Mouse (Mus musculus) layer of hippocampus, postnatal 36 days (tissue): ENCODE measurements around the gene Rusc2. TPM values are rescaled to one million over a fixed set of nuclear protein-coding genes. Genes with fewer than 3 reads are reported as not detected.

Source experiments
- DNase-seq, 2 experiments: peaks; one replicate each; pipeline ENCODE4 v3.0.0; 2022
- total RNA-seq, 2 experiments: library from RNA; stranded (reverse); gene quantifications; 2 replicates each; pipeline ENCODE4 v1.2.3; 2021

Gene Rusc2
- total RNA-seq, 2 experiments from 2014 or later = 104 to 120 TPM

- DNase-seq = no peak
Observed at GRCm38 (mm10) chr4:43447251-43447650, 65.5 kb downstream of the Rusc2 start.

GRCm38 (mm10) chr4:43448554-43448953, 66.8 kb downstream of the Rusc2 start:
- DNase-seq = no peak

- no peak for DNase-seq
Observed at GRCm38 (mm10) chr4:43452315-43452714, 70.5 kb downstream of the Rusc2 start.

GRCm38 (mm10) chr4:43453413-43453812, 71.6 kb downstream of the Rusc2 start:
- DNase-seq = no peak

GRCm38 (mm10) chr4:43454041-43454836, 72.5 kb downstream of the Rusc2 start, which contains the start of gene Cd72:
Gene Cd72, minus strand, starts transcription at chr4:43454628.
- DNase-seq = no peak

GRCm38 (mm10) chr4:43456470-43456869, 74.7 kb downstream of the Rusc2 start:
- no peak for DNase-seq

- DNase-seq = no peak
Observed at GRCm38 (mm10) chr4:43457124-43457523, 75.3 kb downstream of the Rusc2 start.

- DNase-seq = no peak
Observed at GRCm38 (mm10) chr4:43463102-43463501, 81.3 kb downstream of the Rusc2 start.

GRCm38 (mm10) chr4:43465935-43466334, 84.2 kb downstream of the Rusc2 start:
- no peak for DNase-seq

GRCm38 (mm10) chr4:43466872-43467271, 85.1 kb downstream of the Rusc2 start:
- no peak for DNase-seq

GRCm38 (mm10) chr4:43470301-43470700, 88.5 kb downstream of the Rusc2 start:
- DNase-seq = no peak

GRCm38 (mm10) chr4:43473636-43474035, 91.9 kb downstream of the Rusc2 start:
- no peak for DNase-seq

GRCm38 (mm10) chr4:43476604-43477003, 94.8 kb downstream of the Rusc2 start:
- no peak for DNase-seq

Other genes with a start within 250 kb of the Rusc2 start
- gene Atp8b5, start 114.8 kb upstream of the Rusc2 start, total RNA-seq = under 1 TPM; 0.20 to 0.22 TPM
- 1 to 10 TPM in 1 of 2 experiments, under 1 TPM in 1; 0.72 to 2.6 TPM for gene Fam166b, start 47.2 kb downstream of the Rusc2 start, total RNA-seq
- 10 to 100 TPM; 76.2 to 76.3 TPM for gene Tesk1, start 60.0 kb downstream of the Rusc2 start, total RNA-seq
- gene Cd72, start 72.6 kb downstream of the Rusc2 start, total RNA-seq = not detected
- not detected for gene Sit1, start 101.8 kb downstream of the Rusc2 start, total RNA-seq
- 10 to 100 TPM; 25.0 to 26.0 TPM for gene Ccdc107, start 110.9 kb downstream of the Rusc2 start, total RNA-seq
- gene Arhgef39, start 117.7 kb downstream of the Rusc2 start, total RNA-seq = under 1 TPM; 0.56 to 0.82 TPM
- under 1 TPM; 0.17 to 0.35 TPM for gene Car9, start 125.0 kb downstream of the Rusc2 start, total RNA-seq
- 1 to 10 TPM; 4.8 to 6.9 TPM for gene Tpm2, start 141.8 kb downstream of the Rusc2 start, total RNA-seq
- gene Creb3, start 180.4 kb downstream of the Rusc2 start, total RNA-seq = 10 to 100 TPM; 72.6 to 73.2 TPM
- 10 to 100 TPM; 44.8 to 49.0 TPM for gene Tln1, start 180.7 kb downstream of the Rusc2 start, total RNA-seq
- gene Rgp1, start 196.7 kb downstream of the Rusc2 start, total RNA-seq = 10 to 100 TPM; 43.2 to 51.2 TPM
- 10 to 100 TPM; 58.8 to 59.6 TPM for gene Gba2, start 196.9 kb downstream of the Rusc2 start, total RNA-seq
- gene Msmp, start 202.5 kb downstream of the Rusc2 start, total RNA-seq = not detected
- gene Npr2, start 250.0 kb downstream of the Rusc2 start, total RNA-seq = 10 to 100 TPM; 51.6 to 59.1 TPM